Mouse (Mus musculus) layer of hippocampus, adult 18-20 months (tissue): Measurements from ENCODE around the gene F930015N05Rik. TPM values are rescaled to one million over a fixed set of nuclear protein-coding genes. Genes with fewer than 3 reads are reported as not detected.

Experiments
- DNase-seq, 2 experiments: peaks; one replicate each; pipeline ENCODE4 v3.0.0; 2022; ENCODE audit warnings: low spot score in 2 of 2
- long read RNA-seq: library from polyadenylated mRNA; stranded (forward); transcript quantifications from one replicate; pipeline ENCODE4 v2.0.0, GENCODE M21; 2021
- total RNA-seq, 2 experiments: library from RNA; stranded (reverse); gene quantifications; 2 replicates each; pipeline ENCODE4 v1.2.3; 2021

Gene F930015N05Rik
- total RNA-seq, result 1 to 10 TPM in 1 of 2 experiments, under 1 TPM in 1; 0.20 to 1.2 TPM
- long read RNA-seq, result 0 reads

DNA sequence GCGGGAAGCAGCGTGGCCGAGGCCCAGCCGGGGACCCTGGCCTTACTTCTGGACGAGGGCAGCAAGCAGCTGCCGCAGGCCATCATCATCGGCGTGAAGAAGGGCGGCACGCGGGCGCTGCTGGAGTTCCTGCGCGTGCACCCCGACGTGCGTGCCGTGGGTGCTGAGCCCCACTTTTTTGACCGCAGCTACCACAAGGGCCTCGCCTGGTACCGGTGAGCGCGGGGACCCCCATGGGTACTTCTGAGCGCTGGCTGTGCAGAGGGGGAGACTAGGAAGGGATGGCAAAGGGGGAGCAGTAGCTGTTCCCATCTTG lies at the start of gene F930015N05Rik:
F930015N05Rik (minus strand) TSS at position 242 of the 316 bp plus-strand sequence.
- DNase-seq, result no peak

DNA sequence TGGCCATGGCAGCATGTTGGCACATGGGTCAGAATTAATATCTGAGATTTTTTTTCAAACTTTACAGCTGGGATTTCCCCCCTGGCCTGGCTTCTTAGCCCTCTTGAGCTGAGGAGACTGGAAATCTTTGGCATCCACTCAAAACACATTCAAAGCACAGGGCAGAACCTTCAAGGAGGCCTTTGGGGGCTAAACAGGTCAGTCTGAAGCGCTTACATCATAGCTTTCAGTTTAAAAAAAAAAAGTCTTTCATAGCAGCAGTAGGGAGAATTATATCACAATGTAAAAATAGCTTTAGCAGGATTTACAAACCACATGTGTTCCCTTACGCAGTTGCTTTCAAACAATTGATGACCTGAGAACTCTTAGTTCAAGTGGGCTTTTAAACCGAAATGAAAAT lies 45.0 kb upstream of the F930015N05Rik start:
- DNase-seq, result no peak

DNA sequence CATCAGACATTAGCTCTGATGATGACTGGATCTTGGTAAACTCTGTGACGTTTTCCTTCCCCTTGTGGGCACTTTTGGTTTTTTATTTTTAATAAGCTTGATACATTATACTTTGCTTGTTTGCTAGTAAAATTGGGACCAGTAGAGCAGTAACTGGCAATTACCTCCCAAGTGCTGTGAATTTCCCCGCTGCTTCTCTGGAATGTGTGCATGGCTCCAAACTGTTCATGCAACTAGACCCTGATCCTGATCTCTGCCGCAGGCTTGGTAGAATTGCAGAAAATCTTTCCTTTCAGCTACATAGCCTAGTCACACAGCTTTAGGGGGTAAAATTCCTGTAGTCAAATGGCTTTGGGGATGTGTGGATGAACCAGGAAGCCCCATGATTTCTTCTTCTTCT lies 37.2 kb upstream of the F930015N05Rik start:
- DNase-seq, result no peak

DNA sequence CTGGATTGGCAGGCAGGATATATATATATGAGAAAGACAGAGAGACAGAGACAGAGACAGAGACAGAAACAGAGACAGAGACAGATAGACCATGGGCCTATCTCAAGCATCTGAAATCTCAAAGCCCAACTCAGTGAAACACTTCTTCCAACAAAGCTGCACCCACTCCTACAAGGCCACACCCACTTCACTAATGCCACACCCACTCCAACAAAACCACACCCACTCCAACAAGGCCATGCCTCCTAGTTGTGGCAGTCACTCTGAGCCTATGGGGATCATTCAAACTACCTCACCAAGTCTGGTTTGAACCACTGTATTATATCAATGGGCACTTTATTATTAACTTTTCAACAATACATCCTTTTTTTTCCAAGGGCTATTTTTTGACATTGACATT lies 34.2 kb upstream of the F930015N05Rik start:
- no peak for DNase-seq

DNA sequence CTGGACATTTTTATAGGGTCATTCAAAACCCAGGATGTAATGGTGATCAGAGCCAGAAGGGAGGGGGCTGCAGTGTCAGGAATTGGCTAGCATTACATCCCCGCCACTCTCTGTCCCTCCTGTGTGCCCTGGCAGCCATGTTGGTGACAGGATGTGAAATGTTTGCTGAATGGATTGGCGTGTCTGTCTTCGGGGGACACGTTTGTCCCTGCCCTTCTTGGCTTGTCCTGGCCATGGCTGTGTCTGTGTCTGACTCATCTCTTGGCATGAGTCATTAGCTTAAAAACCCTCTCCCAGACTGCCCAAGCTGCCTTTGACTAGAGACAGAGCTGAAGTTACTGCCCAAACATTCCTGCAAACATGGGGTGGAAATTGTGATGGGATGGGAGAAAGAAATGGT lies 32.3 kb upstream of the F930015N05Rik start:
- no peak for DNase-seq

DNA sequence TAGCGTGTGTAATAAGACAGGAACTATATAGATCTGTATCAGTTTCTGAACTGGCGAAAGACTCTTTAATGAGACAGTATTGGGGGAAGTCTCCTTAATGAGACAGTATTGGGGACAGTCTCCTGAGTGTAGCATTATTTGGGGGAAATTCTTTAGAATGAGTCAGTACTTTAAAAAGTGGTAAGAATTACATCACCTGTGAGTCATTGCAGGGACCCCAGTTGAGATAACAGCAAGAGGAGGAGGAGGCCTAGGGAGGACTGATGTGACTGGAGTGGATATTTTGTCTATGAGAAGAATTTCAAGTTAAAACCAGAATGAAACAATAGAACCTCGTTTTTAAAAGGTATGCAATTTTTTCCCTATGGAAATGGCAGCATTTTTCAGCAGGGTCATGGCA lies 25.3 kb upstream of the F930015N05Rik start:
- DNase-seq, result no peak

DNA sequence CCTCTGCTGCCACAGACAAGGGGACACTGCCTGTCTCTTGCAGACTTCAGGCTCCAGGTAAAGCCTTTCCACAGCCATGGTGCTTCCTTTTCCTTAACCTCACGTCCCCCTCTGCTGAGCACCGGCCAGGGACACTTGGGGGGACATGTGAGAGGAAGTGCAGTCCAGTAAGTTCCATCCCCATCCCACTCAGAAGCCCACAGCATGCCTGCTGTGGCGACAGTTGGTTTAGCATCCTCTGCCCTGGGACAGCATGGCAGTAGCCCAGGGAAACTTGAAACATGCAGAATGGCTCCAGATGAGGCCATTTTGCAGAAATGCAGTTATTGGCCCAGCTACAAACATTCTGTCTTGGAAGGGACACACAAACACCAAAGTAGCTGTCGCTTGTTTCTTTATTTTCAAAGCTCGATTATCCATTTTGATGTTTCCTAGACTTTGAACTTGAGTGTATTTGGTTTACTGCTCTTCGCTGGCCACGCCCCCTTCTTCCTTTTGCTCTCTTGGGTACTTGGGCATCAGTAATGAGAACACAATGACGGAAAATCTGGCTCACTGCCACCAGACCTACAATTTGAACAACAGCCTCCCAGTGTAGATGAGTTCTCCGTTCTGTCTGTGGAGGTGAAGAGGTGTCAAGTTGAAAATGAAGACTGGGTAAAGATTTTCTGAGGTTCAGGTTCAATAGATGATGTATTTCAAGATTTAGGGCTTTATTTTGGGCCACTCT lies 12.3 kb upstream of the F930015N05Rik start:
- no peak for DNase-seq

DNA sequence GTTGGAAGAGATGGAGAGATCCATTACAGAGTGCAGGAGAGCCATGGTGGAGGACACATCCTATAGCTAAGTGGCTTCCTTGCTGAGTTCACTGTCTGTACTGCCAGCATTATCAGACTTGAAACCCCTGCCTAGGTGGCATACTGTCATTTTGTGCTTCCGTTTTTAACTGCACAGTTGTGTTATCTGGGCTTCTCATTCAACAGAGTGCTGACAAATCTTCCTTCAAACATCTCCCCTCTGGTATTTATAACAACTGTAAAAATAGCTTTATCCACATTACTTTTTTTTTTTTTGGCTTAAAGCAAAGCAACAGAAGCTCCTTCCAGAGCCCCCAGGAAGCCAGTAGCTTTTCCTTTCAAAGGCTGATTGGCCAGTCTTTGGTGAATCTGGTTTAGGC lies 8.8 kb upstream of the F930015N05Rik start:
- DNase-seq, result no peak

DNA sequence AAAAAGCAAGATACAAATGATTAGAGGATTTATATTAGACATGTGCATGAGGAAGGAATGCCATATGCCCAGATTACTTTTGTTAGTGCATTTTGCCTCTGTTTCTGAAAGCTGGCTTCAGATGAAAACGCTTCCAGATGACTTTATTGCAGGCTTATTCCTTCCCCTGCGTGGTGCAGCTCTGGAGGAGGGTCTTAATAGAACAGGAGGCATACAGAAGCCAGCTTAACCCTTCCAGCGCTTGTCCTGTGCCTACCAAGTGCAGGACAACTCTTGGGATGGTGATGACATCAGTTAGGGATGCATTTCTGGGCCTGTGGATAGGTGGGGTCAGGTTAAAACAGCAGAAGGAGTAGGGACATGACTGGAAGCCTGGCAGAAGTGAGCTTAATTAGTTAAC lies 6.2 kb upstream of the F930015N05Rik start:
- DNase-seq, result no peak

DNA sequence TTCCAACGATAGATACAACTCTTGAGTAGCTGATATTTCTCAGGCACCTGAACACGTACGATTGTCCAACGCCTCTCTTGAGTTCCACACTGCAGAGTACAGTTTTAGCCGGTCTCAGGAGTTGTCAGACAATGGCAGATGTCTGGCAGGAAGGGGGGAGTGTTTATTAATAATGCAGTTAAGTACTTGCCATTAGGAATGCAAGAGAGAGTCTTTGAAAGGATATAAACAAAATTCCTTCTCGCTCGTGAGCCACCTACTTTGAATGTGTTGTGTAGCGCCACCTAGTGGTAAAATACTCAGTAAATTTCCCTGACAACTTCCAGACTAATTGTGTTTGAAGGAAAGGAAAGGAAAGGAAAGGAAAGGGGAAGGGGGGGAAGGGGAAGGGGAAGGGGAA lies 5.7 kb upstream of the F930015N05Rik start:
- DNase-seq, result peak in 1 of 2 experiments; percentile 77

DNA sequence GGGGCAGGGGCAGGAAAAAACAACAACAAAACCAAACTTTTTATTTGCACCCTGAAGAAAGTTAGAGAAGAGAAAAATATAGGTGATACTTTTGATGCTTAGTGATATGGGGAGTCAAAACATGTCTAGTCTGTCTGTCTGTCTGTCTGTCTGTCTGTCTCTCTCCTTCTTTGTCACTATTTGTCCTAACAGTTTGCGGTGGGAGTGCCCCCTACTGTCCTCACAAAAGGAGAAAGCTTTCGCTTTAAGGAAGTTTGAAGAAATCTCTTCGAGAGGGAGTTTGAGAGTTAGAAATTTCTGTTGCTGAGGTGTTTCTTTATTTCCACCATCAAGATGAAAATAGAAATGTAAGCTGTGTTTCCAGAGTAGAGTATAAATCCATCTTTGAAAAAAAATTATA lies 2.5 kb upstream of the F930015N05Rik start:
- DNase-seq, result no peak

DNA sequence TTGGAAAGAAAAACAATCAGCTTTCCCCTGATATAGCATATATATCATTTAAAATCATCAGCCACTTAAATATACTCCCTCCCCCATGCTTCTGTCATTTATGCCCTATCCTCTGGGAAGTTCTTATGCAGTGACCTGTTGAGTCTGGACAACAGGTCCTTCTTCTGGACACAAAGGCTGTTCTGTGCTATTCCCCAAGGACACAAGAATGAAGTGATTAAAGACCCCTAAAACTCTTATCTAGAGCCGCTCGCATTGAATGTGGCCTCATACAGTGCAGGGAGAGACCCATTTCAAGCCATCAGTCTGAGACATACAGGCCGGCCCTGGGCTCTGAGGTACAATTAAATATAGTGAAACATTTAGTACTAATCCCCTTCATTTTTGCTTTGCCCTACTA lies 1.3 kb upstream of the F930015N05Rik start:
- DNase-seq, result no peak

DNA sequence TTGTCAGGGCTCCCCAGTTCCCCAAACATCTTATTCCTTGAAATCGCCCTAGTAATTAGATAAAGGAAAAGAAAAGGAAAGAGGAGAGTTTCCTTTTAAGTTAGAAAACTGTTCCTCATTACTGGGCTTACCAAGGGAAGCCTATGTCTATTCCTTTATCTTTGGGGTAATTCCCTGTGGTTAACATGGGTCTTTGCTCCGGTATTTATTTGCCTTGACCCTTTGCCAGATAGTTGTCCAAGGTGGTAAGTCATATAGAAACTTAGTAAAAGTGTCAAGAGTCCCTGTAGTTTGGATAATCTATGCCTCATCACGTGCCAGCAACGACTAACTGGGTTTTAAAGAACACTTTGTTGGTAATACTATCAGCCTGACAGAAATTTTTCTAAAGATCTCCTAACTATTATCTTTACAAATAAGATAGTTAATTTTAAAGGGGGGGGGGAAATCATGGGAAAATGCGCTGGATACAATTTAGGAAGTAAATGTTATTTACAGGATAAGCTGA lies 392 bp upstream of the F930015N05Rik start:
- no peak for DNase-seq

DNA sequence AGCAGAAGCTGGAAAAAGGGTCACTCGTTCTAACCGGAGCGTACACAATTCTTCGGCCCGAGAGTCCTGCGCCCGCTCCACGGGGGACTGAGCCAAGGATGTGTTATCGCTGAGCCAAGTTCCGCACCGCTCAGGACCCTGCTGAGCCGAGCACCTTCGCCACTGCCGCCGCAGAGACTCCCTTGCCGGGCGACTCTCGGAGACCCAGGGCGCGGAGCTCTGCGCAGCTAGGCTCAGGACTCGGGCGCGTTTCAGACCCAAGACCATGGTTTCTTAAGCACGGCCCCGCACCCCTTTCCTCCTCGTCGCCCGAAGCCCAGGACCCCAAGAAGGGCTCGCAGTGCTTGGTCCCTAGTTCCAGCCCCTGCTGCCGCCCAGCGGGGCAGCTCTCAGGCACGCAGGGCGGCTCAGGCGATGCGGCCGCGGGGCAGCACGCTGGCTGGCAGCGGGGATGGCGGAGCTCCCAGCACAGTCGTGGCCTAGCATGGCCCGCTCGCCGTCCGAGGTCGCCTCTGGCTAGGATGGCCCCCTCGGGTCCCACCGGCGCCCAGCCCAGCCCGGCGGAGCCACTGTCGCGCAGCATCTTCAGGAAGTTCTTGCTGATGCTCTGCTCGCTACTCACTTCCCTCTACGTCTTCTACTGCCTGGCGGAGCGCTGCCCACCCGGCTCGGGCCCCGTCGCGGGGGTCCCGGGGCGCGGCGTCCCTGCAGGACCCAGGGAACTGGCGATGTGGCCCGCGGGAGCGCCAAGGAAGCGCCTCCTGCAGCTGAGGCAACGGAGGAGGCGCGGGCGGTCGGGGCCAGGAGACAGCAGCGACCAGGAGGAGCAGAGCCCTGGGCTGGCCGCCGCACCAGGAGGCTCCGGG lies 674 bp downstream of the F930015N05Rik start:
- DNase-seq, result peak in 1 of 2 experiments; percentile 4

DNA sequence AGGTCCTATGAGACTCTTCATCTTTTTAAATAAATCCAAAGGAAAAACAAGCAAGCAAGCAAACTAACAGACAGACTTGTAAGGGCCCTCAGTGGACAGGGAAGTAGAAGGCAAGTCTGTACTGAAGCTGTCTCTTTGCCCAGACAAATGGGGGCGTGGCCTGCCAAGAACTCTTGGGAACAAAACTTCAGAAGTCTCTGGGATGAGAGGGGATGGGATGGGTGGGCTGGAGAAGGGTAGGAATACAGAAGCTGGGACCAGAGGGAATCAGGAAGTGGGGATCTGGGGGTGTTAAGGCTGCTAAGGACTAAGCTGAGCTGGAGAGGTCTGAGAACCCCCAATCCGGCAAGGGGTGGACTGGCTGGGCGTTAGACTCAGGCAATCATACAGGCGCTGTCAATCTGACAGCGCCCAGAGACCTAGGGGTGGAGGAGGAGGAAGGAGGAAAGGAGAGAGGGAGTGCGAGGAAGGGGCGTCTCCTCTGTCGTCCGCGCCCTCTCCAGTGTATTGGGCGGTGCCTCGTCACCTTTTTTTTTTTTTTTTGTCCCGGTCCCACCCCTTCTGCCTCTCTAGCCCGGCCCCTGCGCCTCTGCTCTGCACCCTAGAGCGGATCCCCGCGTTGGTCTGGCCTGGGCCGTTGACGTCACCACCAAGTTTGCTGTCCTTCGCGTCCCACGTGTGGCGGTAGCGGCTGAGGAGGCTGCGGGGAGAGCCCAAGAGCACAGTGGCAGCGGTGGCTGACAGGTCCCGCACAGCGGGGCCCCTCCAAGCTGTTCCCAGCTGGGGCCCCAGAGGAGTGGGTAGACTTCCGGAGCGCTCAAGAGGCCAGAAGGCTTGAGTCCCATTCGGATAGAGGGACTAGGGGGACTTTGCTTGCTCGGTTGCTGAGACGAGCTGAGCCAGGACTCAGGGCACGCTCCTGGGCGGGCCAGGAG lies 1.6 kb downstream of the F930015N05Rik start, which contains the start of gene Hs3st3a1:
Hs3st3a1 (plus strand) TSS at position 722 of the 935 bp plus-strand sequence.
- DNase-seq, result peak in 1 of 2 experiments; percentile 11

DNA sequence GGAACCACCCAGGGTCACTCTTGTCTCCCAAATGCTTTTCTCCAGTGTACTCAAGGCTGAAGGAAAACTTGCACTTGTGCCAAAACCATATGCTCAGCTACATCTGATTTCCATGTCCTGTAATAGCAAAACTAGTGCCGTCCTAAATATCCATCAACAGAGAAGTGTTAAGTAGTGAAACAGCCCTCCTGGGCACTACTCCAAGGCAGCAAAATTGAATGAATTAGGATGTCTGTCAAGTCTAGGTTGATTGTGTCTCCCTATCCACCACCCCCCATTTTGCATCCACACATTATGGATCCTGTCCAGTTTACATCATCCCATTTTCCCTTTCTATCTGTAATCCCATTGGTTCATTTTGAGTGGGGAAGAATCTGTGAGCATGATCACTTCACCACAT lies 17.5 kb downstream of the F930015N05Rik start:
- no peak for DNase-seq

DNA sequence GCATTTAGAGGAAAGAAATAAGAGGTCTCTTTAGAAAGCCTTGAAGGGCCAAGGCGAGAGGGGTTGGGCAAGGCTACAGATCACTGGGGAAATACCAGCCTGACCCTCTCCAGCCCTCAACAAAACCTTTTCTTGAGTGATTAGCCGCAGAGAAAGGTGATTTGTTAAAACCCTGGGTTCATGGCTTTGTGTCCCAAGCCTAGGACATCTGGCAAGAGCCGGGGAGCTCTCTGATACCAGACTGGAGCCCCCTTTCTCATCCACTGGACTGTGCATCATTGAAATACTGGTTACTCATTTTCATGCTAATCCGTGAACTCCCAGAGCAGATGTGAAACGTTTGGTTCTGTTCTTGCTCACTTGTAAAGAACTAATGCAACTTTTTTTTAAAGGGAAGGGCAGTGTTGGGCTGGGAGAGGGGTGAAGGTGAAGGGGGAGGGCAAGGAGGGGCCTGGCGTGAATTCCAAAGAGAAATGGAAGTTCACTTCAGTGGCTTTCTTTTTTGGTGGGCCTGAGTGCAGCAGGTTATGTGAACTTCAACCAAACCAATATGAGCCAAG lies 35.8 kb downstream of the F930015N05Rik start:
- DNase-seq, result no peak

DNA sequence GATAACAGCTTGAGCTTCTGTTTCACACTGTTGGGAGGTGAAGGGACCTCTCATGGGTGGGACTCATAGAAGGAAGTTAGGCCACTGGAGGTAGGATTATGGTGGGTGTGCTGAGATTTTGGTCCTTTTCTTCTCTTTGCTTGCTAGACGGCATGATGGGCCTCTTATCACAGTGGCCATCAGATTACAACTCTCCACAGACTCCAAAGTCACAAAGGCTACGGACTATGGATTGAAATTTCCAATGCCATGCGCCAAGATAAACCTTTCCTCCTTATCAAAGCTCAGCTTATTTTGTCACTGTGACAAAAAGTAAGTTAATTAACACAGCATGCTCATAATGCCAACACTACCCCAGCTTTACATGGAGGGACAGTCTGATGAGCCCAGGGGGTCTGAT lies 38.8 kb downstream of the F930015N05Rik start:
- DNase-seq, result no peak

DNA sequence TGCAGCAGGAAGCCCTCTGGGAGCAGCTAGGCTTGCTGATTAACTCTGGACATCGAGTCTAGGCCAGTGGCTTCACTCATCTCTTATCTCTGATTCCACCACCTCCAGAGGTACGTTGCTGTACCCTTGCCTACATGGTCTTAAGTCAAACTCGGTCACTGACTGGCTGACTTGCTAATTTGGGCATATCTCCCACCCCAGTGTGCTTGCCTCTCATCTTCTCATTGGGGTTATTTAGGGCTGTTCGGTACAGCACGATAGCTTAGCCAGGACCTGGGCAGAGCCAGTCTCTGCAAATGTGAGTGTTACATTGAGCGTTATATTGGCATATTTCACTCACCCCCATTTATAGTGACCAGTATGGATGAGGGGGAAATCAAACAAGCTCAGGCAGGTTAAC lies 39.5 kb downstream of the F930015N05Rik start:
- no peak for DNase-seq

DNA sequence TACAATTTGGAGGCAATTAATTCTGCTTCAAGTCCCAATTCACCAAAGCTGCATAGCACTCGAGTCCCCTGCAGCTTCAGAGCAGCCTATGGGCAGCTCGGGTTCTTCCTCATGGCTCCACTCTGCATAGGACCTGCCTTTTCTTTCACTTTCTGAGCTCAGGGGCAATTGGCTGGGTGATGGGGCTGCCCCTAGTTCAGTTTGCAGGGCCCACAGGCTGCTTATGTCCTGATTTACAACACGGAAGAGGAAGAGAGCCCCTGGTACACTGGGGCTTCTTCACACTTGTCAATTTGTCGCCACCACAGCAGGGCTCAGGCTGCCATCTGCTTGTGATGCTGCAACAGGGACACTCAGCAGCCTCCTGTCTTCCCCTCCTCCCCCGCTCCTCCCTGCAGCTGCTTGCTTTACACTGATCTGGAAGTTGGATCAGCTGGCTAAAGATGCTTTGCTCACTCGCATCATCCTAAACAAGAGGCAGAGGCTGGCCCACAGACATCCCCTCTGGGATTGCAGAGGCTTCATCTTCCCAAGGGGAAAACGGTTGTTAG lies 40.0 kb downstream of the F930015N05Rik start:
- peak; percentile 64 to 70 for DNase-seq
